Mouse (Mus musculus) cerebellum, adult 11-12 months (tissue): ENCODE results near the gene Otof.

Experiments
- DNase-seq: peaks from one replicate; pipeline ENCODE4 v3.0.0; 2022

Gene Otof

GRCm38 (mm10) chr5:30461821-30462220 is at the start of gene Otof:
Gene Otof (minus strand): TSS chr5:30461932.
- peak; percentile 42 for DNase-seq

- no peak for DNase-seq
These were observed 35.6 kb upstream of the Otof start for GRCm38 (mm10) chr5:30497299-30497698.

GRCm38 (mm10) chr5:30496821-30497220 is 35.1 kb upstream of the Otof start:
- no peak for DNase-seq

GRCm38 (mm10) chr5:30495288-30495687 is 33.6 kb upstream of the Otof start:
- DNase-seq, result no peak

GRCm38 (mm10) chr5:30494606-30495005 is 32.9 kb upstream of the Otof start:
- DNase-seq, result no peak

- no peak for DNase-seq
These were observed 32.0 kb upstream of the Otof start for GRCm38 (mm10) chr5:30493723-30494122.

GRCm38 (mm10) chr5:30490845-30491244 is 29.1 kb upstream of the Otof start:
- DNase-seq, result no peak

GRCm38 (mm10) chr5:30490215-30490614 is 28.5 kb upstream of the Otof start:
- no peak for DNase-seq

- DNase-seq, result no peak
These were observed 23.4 kb upstream of the Otof start for GRCm38 (mm10) chr5:30485136-30485535.

GRCm38 (mm10) chr5:30484591-30484990 is 22.9 kb upstream of the Otof start:
- DNase-seq, result no peak

- DNase-seq, result peak; percentile 18
These were observed 21.8 kb upstream of the Otof start for GRCm38 (mm10) chr5:30483533-30483932.

- peak; percentile 50 for DNase-seq
These were observed 20.6 kb upstream of the Otof start for GRCm38 (mm10) chr5:30482319-30482718.

GRCm38 (mm10) chr5:30476534-30476933 is 14.8 kb upstream of the Otof start:
- peak; percentile 16 for DNase-seq

- no peak for DNase-seq
These were observed 10.4 kb upstream of the Otof start for GRCm38 (mm10) chr5:30472148-30472547.

GRCm38 (mm10) chr5:30470454-30470853 is 8.7 kb upstream of the Otof start:
- DNase-seq, result no peak

GRCm38 (mm10) chr5:30466315-30466714 is 4.6 kb upstream of the Otof start:
- DNase-seq, result no peak

- no peak for DNase-seq
These were observed 4.1 kb upstream of the Otof start, which contains the start of gene 1700001C02Rik for GRCm38 (mm10) chr5:30465861-30466260. Gene 1700001C02Rik (plus strand): TSS chr5:30466047.

- DNase-seq, result no peak
These were observed 1.6 kb downstream of the Otof start for GRCm38 (mm10) chr5:30460155-30460554.

- DNase-seq, result no peak
These were observed 5.7 kb downstream of the Otof start for GRCm38 (mm10) chr5:30456056-30456455.

- no peak for DNase-seq
These were observed 17.3 kb downstream of the Otof start for GRCm38 (mm10) chr5:30444327-30444895.

- no peak for DNase-seq
These were observed 19.5 kb downstream of the Otof start for GRCm38 (mm10) chr5:30442196-30442595.

- no peak for DNase-seq
These were observed 21.3 kb downstream of the Otof start for GRCm38 (mm10) chr5:30440308-30440906.

- no peak for DNase-seq
These were observed 22.8 kb downstream of the Otof start for GRCm38 (mm10) chr5:30438931-30439330.

- no peak for DNase-seq
These were observed 34.3 kb downstream of the Otof start for GRCm38 (mm10) chr5:30427406-30427805.
